In genomic region chr19:17124034-17124735, GRCm38 (mm10) we compare ENCODE assay signal across 8 mouse cellular contexts.
DNase-seq lines count a peak whose midpoint lies in the region; ATAC-seq and TF ChIP-seq lines count a peak whose summit lies in the region.

No protein-coding gene starts in this region.

- no peak overlapping the region for H3K4me2 ChIP-seq in kidney, embryonic 16.5 days (replicated peaks; ENCODE audit: low read depth, low read length)
- no peak overlapping the region for H3K4me2 ChIP-seq in midbrain, postnatal 0 days (ENCODE audit: low read depth, low read length, poor library complexity, severe bottlenecking)

- 69% methylated on average over 12 of the region's 12 CpGs for WGBS in kidney, embryonic 16.5 days
- 62% methylated on average over 12 of the region's 12 CpGs for WGBS in midbrain, postnatal 0 days

- intact Hi-C loops in left cerebral cortex, postnatal 10 days (cut with DNase I) = loop anchor here (2.0 to 10.0 kb wide), 3 partner anchors 265 to 1711 kb away; no protein-coding TSS in a partner anchor

- peak; percentile 12 for DNase-seq in kidney, adult 11 months
- DNase-seq in MN1 (ENCODE audit: low spot score) = peak; percentile 31
- DNase-seq in cerebellum, postnatal 25 days = peak; percentile 73 to 83
- peak; percentile 44 to 62 for DNase-seq in left cerebral cortex, postnatal 10 days (ENCODE audit: extremely low spot score in 1 of 2, low spot score in 2 of 2)
- DNase-seq in midbrain, postnatal 0 days (ENCODE audit: low spot score) = peak; percentile 79
- DNase-seq in thymus, postnatal 25 days = peak; percentile 26

- peak; percentile 84 for TF ChIP-seq CTCF in midbrain, postnatal 0 days (IDR thresholded peaks at IDR 0.05)

- no peak overlapping the region for H3K4me3 ChIP-seq in kidney, embryonic 16.5 days (ENCODE audit: low read length)
- H3K4me3 ChIP-seq in midbrain, postnatal 0 days (ENCODE audit: low read depth, low read length) = no peak overlapping the region

- no peak overlapping the region for H3K9ac ChIP-seq in kidney, embryonic 16.5 days (replicated peaks; ENCODE audit: low read length)
- H3K9ac ChIP-seq in midbrain, postnatal 0 days (replicated peaks; ENCODE audit: low read length, poor library complexity, severe bottlenecking) = no peak overlapping the region

- H3K36me3 ChIP-seq in kidney, embryonic 16.5 days (ENCODE audit: insufficient read depth, low read length) = no peaks in the 10 kb centered on the region
- H3K36me3 ChIP-seq in midbrain, postnatal 0 days (ENCODE audit: insufficient read depth, low read length) = no peaks in the 10 kb centered on the region

- no peaks in the 10 kb centered on the region for H3K4me1 ChIP-seq in kidney, embryonic 16.5 days (ENCODE audit: insufficient read depth, low read length)
- no peaks in the 10 kb centered on the region for H3K4me1 ChIP-seq in midbrain, postnatal 0 days (ENCODE audit: insufficient read depth, low read length)

- no peak overlapping the region for H3K27ac ChIP-seq in kidney, embryonic 16.5 days (ENCODE audit: low read length)
- H3K27ac ChIP-seq in midbrain, postnatal 0 days (ENCODE audit: low read depth, low read length) = no peak overlapping the region

- H3K9me3 ChIP-seq in kidney, embryonic 16.5 days (ENCODE audit: low read length) = no peaks in the 10 kb centered on the region
- H3K9me3 ChIP-seq in midbrain, postnatal 0 days (ENCODE audit: low read length) = no peaks in the 10 kb centered on the region

- no peaks in the 10 kb centered on the region for H3K27me3 ChIP-seq in kidney, embryonic 16.5 days (ENCODE audit: insufficient read depth, low read length)
- no peaks in the 10 kb centered on the region for H3K27me3 ChIP-seq in midbrain, postnatal 0 days (ENCODE audit: insufficient read depth, low read length)

- ATAC-seq in kidney, embryonic 16.5 days (ENCODE audit: low FRiP score, low TSS enrichment) = no peak
- ATAC-seq in granulocyte monocyte progenitor cell, adult 5-6 weeks (replicated peaks; ENCODE audit: poor library complexity, severe bottlenecking) = peak; percentile 71
- ATAC-seq in midbrain, postnatal 0 days (ENCODE audit: low FRiP score) = 0 out of 2 replicates have a peak, but pooled peaks have one; percentile 41

Comparison
In these comparisons a context has a peak if more than half of its experiments do, and no peak if none do; other contexts are left out.
1. DNase-seq: peak in every context shown above with its lines; median percentile 79 in midbrain, postnatal 0 days; 78 in cerebellum, postnatal 25 days; 53 in left cerebral cortex, postnatal 10 days; 31 in MN1; 26 in thymus, postnatal 25 days; 12 in kidney, adult 11 months.